Comparison of ENCODE assay signal across 9 mouse cellular contexts in genomic region chr3:135862804-135863203, GRCm38 (mm10). TPM values are rescaled to one million over a fixed set of nuclear protein-coding genes. Genes with fewer than 3 reads are reported as not detected.
DNase-seq lines count a peak whose midpoint lies in the region; ATAC-seq and TF ChIP-seq lines count a peak whose summit lies in the region.
"Had no signal": no experiment of that assay in that cellular context is flagged by ENCODE, and none has a peak within 500 bp of the region (broad histone marks: within the 10 kb centered on the region; RNA-seq: fewer than 3 reads in every experiment).

No protein-coding gene starts in this region.

- no peaks in the 10 kb centered on the region for H3K27me3 ChIP-seq in kidney, adult 2 months (replicated peaks; ENCODE audit: control insufficient read depth, insufficient read depth, low read length)
- H3K27me3 ChIP-seq in forebrain, embryonic 12.5 days: no peaks in the 10 kb centered on the region
- H3K27me3 ChIP-seq in kidney, embryonic 14.5 days (ENCODE audit: control insufficient read depth, insufficient read depth, low read length): no peaks in the 10 kb centered on the region
- no peaks in the 10 kb centered on the region for H3K27me3 ChIP-seq in liver, embryonic 12.5 days (replicated peaks)
- H3K27me3 ChIP-seq: limb, embryonic 15.5 days had no signal

- H3K9ac ChIP-seq in forebrain, embryonic 12.5 days: no peak overlapping the region
- no peak overlapping the region for H3K9ac ChIP-seq in kidney, embryonic 14.5 days (ENCODE audit: low read depth, low read length)
- no peak overlapping the region for H3K9ac ChIP-seq in liver, embryonic 12.5 days
- H3K9ac ChIP-seq: limb, embryonic 15.5 days had no signal

- H3K36me3 ChIP-seq in kidney, adult 2 months (ENCODE audit: control insufficient read depth, insufficient read depth, low read length): no peaks in the 10 kb centered on the region
- no peaks in the 10 kb centered on the region for H3K36me3 ChIP-seq in forebrain, embryonic 12.5 days (replicated peaks)
- no peaks in the 10 kb centered on the region for H3K36me3 ChIP-seq in kidney, embryonic 14.5 days (ENCODE audit: control insufficient read depth, insufficient read depth, low read length)
- peaks cover 70% of the 10 kb centered on the region for H3K36me3 ChIP-seq in liver, embryonic 12.5 days
- H3K36me3 ChIP-seq: limb, embryonic 15.5 days had no signal

- H3K4me1 ChIP-seq in kidney, adult 2 months (ENCODE audit: control insufficient read depth, insufficient read depth, low read length): no peaks in the 10 kb centered on the region
- no peaks in the 10 kb centered on the region for H3K4me1 ChIP-seq in forebrain, embryonic 12.5 days
- H3K4me1 ChIP-seq in kidney, embryonic 14.5 days (ENCODE audit: control insufficient read depth, insufficient read depth, low read length): no peaks in the 10 kb centered on the region
- H3K4me1 ChIP-seq in liver, embryonic 12.5 days: no peaks in the 10 kb centered on the region
- H3K4me1 ChIP-seq: limb, embryonic 15.5 days had no signal

- no peak overlapping the region for H3K4me2 ChIP-seq in forebrain, embryonic 12.5 days
- H3K4me2 ChIP-seq in kidney, embryonic 14.5 days (replicated peaks; ENCODE audit: low read depth, low read length): no peak overlapping the region
- H3K4me2 ChIP-seq in liver, embryonic 12.5 days: no peak overlapping the region
- H3K4me2 ChIP-seq: limb, embryonic 15.5 days had no signal

- peak; percentile 41 for TF ChIP-seq CTCF in kidney, adult 2 months (conservative IDR thresholded peaks at IDR 0.05; ENCODE audit: insufficient read depth, insufficient read length, low read depth, low read length)

- WGBS in kidney, adult 2 months: 51% methylated on average over 9 of the region's 9 CpGs
- WGBS in forebrain, embryonic 12.5 days: 57% methylated on average over 9 of the region's 9 CpGs
- WGBS in kidney, embryonic 14.5 days: 52% methylated on average over 9 of the region's 9 CpGs
- WGBS in liver, embryonic 12.5 days (ENCODE audit: insufficient replicate concordance): 53% methylated on average over 9 of the region's 9 CpGs

- no peak for TF ChIP-seq POLR2A in kidney, adult 2 months (IDR thresholded peaks at IDR 0.05; ENCODE audit: low read depth, low read length)

- no peak overlapping the region for H3K27ac ChIP-seq in kidney, adult 2 months (ENCODE audit: insufficient read depth, low read depth, low read length)
- no peak overlapping the region for H3K27ac ChIP-seq in forebrain, embryonic 12.5 days
- H3K27ac ChIP-seq in kidney, embryonic 14.5 days (ENCODE audit: low read depth, low read length): no peak overlapping the region
- no peak overlapping the region for H3K27ac ChIP-seq in liver, embryonic 12.5 days
- H3K27ac ChIP-seq: limb, embryonic 15.5 days had no signal

- ATAC-seq in forebrain, embryonic 12.5 days (ENCODE audit: low FRiP score): peak; percentile 57; the same call in 1 of the 2 replicates
- peak; percentile 78; the same call in 1 of the 2 replicates for ATAC-seq in kidney, embryonic 14.5 days (ENCODE audit: low FRiP score, low TSS enrichment)
- 0 out of 2 replicates have a peak, but pooled peaks have one; percentile 46 for ATAC-seq in liver, embryonic 12.5 days

- no peaks in the 10 kb centered on the region for H3K9me3 ChIP-seq in forebrain, embryonic 12.5 days
- no peaks in the 10 kb centered on the region for H3K9me3 ChIP-seq in kidney, embryonic 14.5 days (ENCODE audit: control insufficient read depth, low read length)
- no peaks in the 10 kb centered on the region for H3K9me3 ChIP-seq in liver, embryonic 12.5 days (replicated peaks)
- H3K9me3 ChIP-seq: limb, embryonic 15.5 days had no signal

- H3K4me3 ChIP-seq in kidney, adult 2 months (ENCODE audit: insufficient read depth, low read depth, low read length): no peak overlapping the region
- H3K4me3 ChIP-seq in forebrain, embryonic 12.5 days (replicated peaks): no peak overlapping the region
- H3K4me3 ChIP-seq in kidney, embryonic 14.5 days (ENCODE audit: low read length): no peak overlapping the region
- no peak overlapping the region for H3K4me3 ChIP-seq in liver, embryonic 12.5 days
- H3K4me3 ChIP-seq: limb, embryonic 15.5 days had no signal

- peak; percentile 30 for DNase-seq in kidney, adult 2 months
- DNase-seq in kidney, adult 11 months: no peak
- DNase-seq in ZHBTc4 (ENCODE audit: low read depth, low spot score): peak; percentile 68
- DNase-seq in right cerebral cortex, adult 2 months (ENCODE audit: low spot score in 2 of 2): peak; percentile 56 to 79
- no peak for DNase-seq in urinary bladder, adult 2 months (ENCODE audit: low spot score)

RNA-seq across cellular contexts. Expression of gene Slc39a8, which starts 37.7 kb away (rescaled TPM):
- 20.6 and 28.7 TPM in 2 replicates for polyA plus RNA-seq in kidney, adult 2 months (2012; rRNA removed)
- polyA plus RNA-seq in forebrain, embryonic 12.5 days (2016; fragmentation: Nextera tagmentation; extraction: Ambion mirVana): 11.0 and 13.2 TPM in 2 replicates
- polyA plus RNA-seq in kidney, embryonic 14.5 days (2014; fragmentation: Nextera tagmentation; extraction: Ambion mirVana): 9.5 and 15.2 TPM in 2 replicates
- polyA plus RNA-seq in liver, embryonic 12.5 days (2016; fragmentation: Nextera tagmentation; extraction: Ambion mirVana): 103 and 108 TPM in 2 replicates
- 3.3 and 5.0 TPM in 2 replicates for polyA plus RNA-seq in urinary bladder, adult 2 months (2012; rRNA removed)

Comparison
In these comparisons a context has a peak if more than half of its experiments do, and no peak if none do; other contexts are left out.
1. DNase-seq: peak in kidney, adult 2 months (single experiment), ZHBTc4 (single experiment) and right cerebral cortex, adult 2 months (2 of 2); none in kidney, adult 11 months (single experiment) and urinary bladder, adult 2 months (single experiment).
2. Peak in every context shown above with its lines, with median percentiles within 50 percentile points of each other: ATAC-seq.